Mouse (Mus musculus): ENCODE results near the gene Als2. TPM values are rescaled to one million over a fixed set of nuclear protein-coding genes. Genes with fewer than 3 reads are reported as not detected.

Gene Als2
- polyA plus RNA-seq, 1 experiment, result 9.4 TPM

- H3K79me3 ChIP-seq (ENCODE audit: low read depth), result no peaks in the 10 kb centered on the region
- H3ac ChIP-seq (ENCODE audit: control insufficient read depth, insufficient read length, low read depth), result no peak overlapping the region
- TF ChIP-seq MYOD1 (IDR thresholded peaks at IDR 0.05; ENCODE audit: control insufficient read depth, insufficient read length, low read depth) (no peak), USF1 (IDR thresholded peaks at IDR 0.05; ENCODE audit: low read depth) (no peak), CTCF (IDR thresholded peaks at IDR 0.05; ENCODE audit: control insufficient read depth, insufficient read depth, insufficient read length) (no peak), MAX (IDR thresholded peaks at IDR 0.05) (no peak), CEBPB (IDR thresholded peaks at IDR 0.05; ENCODE audit: low read depth) (no peak), MYOG (IDR thresholded peaks at IDR 0.05; ENCODE audit: control insufficient read depth, extremely low read depth, insufficient read length) (no peak), FOSL1 (IDR thresholded peaks at IDR 0.05; ENCODE audit: insufficient read depth, low read length, poor library complexity, severe bottlenecking) (no peak)
- H3K4me3 ChIP-seq (ENCODE audit: insufficient read depth, poor library complexity, severe bottlenecking), result no peak overlapping the region
- no peaks in the 10 kb centered on the region for H3K27me3 ChIP-seq (ENCODE audit: control insufficient read depth, insufficient read depth, insufficient read length)
- H3K36me3 ChIP-seq (ENCODE audit: control insufficient read depth, insufficient read depth), result peaks cover 15% of the 10 kb centered on the region
- H3K79me2 ChIP-seq (ENCODE audit: control insufficient read depth, insufficient read depth), result no peaks in the 10 kb centered on the region
These were observed 58.6 kb downstream of the Als2 start for GRCm38 (mm10) chr1:59178401-59178800.

GRCm38 (mm10) chr1:59174514-59175373, 62.3 kb downstream of the Als2 start:
- peaks cover 17% of the 10 kb centered on the region for H3K36me3 ChIP-seq (ENCODE audit: control insufficient read depth, insufficient read depth)
- TF ChIP-seq MAX (IDR thresholded peaks at IDR 0.05) (no peak), MYOD1 (IDR thresholded peaks at IDR 0.05; ENCODE audit: control insufficient read depth, insufficient read length, low read depth) (no peak), MYOG (IDR thresholded peaks at IDR 0.05; ENCODE audit: control insufficient read depth, extremely low read depth, insufficient read length) (no peak), CEBPB (IDR thresholded peaks at IDR 0.05; ENCODE audit: low read depth) (no peak), FOSL1 (IDR thresholded peaks at IDR 0.05; ENCODE audit: insufficient read depth, low read length, poor library complexity, severe bottlenecking) (no peak), CTCF (IDR thresholded peaks at IDR 0.05; ENCODE audit: control insufficient read depth, insufficient read depth, insufficient read length) (no peak), USF1 (IDR thresholded peaks at IDR 0.05; ENCODE audit: low read depth) (no peak)

DNA sequence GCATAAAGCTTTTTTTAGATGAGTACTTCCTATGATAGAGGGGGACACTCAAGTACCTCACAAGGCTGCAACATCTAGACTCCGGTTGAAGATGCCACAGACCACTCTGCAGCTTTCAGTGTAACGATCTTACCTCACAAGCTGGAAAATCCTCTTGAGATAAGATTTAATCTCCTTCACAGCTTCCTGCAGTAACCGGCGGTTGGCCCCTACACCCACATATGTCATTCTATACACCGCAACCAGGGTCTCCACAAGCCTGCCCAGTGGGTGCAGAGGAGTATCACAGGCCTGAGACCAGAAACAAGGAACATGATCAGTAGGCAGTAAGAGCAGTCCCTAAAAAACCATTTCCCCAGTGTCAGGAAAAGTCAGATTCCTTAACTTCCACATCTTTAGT, 64.0 kb downstream of the Als2 start:
- H3ac ChIP-seq (ENCODE audit: control insufficient read depth, insufficient read length, low read depth), result no peak overlapping the region
- peaks cover 18% of the 10 kb centered on the region for H3K36me3 ChIP-seq (ENCODE audit: control insufficient read depth, insufficient read depth)
- TF ChIP-seq MYOG (IDR thresholded peaks at IDR 0.05; ENCODE audit: control insufficient read depth, extremely low read depth, insufficient read length) (no peak), MYOD1 (IDR thresholded peaks at IDR 0.05; ENCODE audit: control insufficient read depth, insufficient read length, low read depth) (no peak), CTCF (IDR thresholded peaks at IDR 0.05; ENCODE audit: control insufficient read depth, insufficient read depth, insufficient read length) (no peak), USF1 (IDR thresholded peaks at IDR 0.05; ENCODE audit: low read depth) (no peak), MAX (IDR thresholded peaks at IDR 0.05) (no peak), CEBPB (IDR thresholded peaks at IDR 0.05; ENCODE audit: low read depth) (no peak), FOSL1 (IDR thresholded peaks at IDR 0.05; ENCODE audit: insufficient read depth, low read length, poor library complexity, severe bottlenecking) (no peak)
- H3K79me2 ChIP-seq (ENCODE audit: control insufficient read depth, insufficient read depth), result no peaks in the 10 kb centered on the region
- no peaks in the 10 kb centered on the region for H3K79me3 ChIP-seq (ENCODE audit: low read depth)
- no peak overlapping the region for H3K4me3 ChIP-seq (ENCODE audit: insufficient read depth, poor library complexity, severe bottlenecking)
- no peaks in the 10 kb centered on the region for H3K27me3 ChIP-seq (ENCODE audit: control insufficient read depth, insufficient read depth, insufficient read length)

More at GRCm38 (mm10) chr1:59174514-59175373, 62.3 kb downstream of the Als2 start:
- Histone ChIP-seq H3K79me2 (ENCODE audit: control insufficient read depth, insufficient read depth) (no peaks in the 10 kb centered on the region), H3K79me3 (ENCODE audit: low read depth) (no peaks in the 10 kb centered on the region), H3K4me3 (ENCODE audit: insufficient read depth, poor library complexity, severe bottlenecking) (no peak overlapping the region), H3ac (ENCODE audit: control insufficient read depth, insufficient read length, low read depth) (no peak overlapping the region), H3K27me3 (ENCODE audit: control insufficient read depth, insufficient read depth, insufficient read length) (no peaks in the 10 kb centered on the region)

DNA sequence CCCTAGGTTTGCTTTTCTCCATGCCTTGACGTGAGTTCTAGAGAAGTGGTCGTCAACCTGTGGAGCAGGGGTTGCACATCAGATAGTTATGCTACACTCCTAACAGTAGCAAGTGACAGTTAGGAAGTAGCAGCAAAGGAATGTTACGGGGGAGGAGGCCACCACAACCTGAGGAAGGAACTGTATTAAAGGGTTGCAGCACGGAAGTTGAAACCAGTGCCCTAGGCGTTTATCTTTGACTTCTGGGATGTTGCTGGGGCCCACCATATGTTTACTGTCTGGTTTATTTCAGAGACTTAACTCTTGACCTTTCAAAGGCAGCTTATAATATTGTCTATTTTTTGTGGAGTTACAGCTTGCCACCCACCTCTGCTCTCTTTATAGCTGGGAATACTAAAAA, 65.2 kb downstream of the Als2 start:
- Histone ChIP-seq H3ac (ENCODE audit: control insufficient read depth, insufficient read length, low read depth) (no peak overlapping the region), H3K27me3 (ENCODE audit: control insufficient read depth, insufficient read depth, insufficient read length) (no peaks in the 10 kb centered on the region), H3K4me3 (ENCODE audit: insufficient read depth, poor library complexity, severe bottlenecking) (no peak overlapping the region), H3K79me2 (ENCODE audit: control insufficient read depth, insufficient read depth) (no peaks in the 10 kb centered on the region), H3K36me3 (ENCODE audit: control insufficient read depth, insufficient read depth) (peaks cover 24% of the 10 kb centered on the region), H3K79me3 (ENCODE audit: low read depth) (no peaks in the 10 kb centered on the region)
- TF ChIP-seq CTCF (IDR thresholded peaks at IDR 0.05; ENCODE audit: control insufficient read depth, insufficient read depth, insufficient read length) (no peak), USF1 (IDR thresholded peaks at IDR 0.05; ENCODE audit: low read depth) (no peak), MYOG (IDR thresholded peaks at IDR 0.05; ENCODE audit: control insufficient read depth, extremely low read depth, insufficient read length) (no peak), MYOD1 (IDR thresholded peaks at IDR 0.05; ENCODE audit: control insufficient read depth, insufficient read length, low read depth) (no peak), CEBPB (IDR thresholded peaks at IDR 0.05; ENCODE audit: low read depth) (no peak), MAX (IDR thresholded peaks at IDR 0.05) (no peak)

DNA sequence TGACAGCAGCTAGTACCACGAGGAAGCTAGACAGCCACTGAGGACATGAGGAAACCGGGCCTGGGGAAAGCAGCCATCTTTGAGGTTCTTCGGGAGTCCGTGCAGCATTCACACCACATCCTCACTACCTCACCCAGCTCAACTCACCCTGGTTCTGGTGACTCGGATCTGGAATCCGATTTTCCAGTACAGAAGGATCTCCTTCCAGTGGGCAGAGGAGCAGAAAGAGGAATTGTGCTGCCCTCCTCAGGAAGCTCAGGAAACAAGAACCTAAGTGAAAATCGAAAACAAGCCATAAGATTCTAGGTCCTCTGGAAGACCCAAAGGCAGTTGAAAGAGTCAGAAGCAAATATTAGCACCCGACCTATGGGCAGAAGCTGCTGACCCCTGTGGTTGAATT, 66.7 kb downstream of the Als2 start:
- no peak for TF ChIP-seq FOSL1 (IDR thresholded peaks at IDR 0.05; ENCODE audit: insufficient read depth, low read length, poor library complexity, severe bottlenecking)
- no peak for TF ChIP-seq USF1 (IDR thresholded peaks at IDR 0.05; ENCODE audit: low read depth)
- no peak for TF ChIP-seq MAX (IDR thresholded peaks at IDR 0.05)
- TF ChIP-seq MYOD1 (IDR thresholded peaks at IDR 0.05; ENCODE audit: control insufficient read depth, insufficient read length, low read depth), result no peak
- no peak for TF ChIP-seq MYOG (IDR thresholded peaks at IDR 0.05; ENCODE audit: control insufficient read depth, extremely low read depth, insufficient read length)
- no peak for TF ChIP-seq CEBPB (IDR thresholded peaks at IDR 0.05; ENCODE audit: low read depth)
- no peak for TF ChIP-seq CTCF (IDR thresholded peaks at IDR 0.05; ENCODE audit: control insufficient read depth, insufficient read depth, insufficient read length)
- Histone ChIP-seq H3K79me2 (ENCODE audit: control insufficient read depth, insufficient read depth) (no peaks in the 10 kb centered on the region), H3K79me3 (ENCODE audit: low read depth) (no peaks in the 10 kb centered on the region), H3K36me3 (ENCODE audit: control insufficient read depth, insufficient read depth) (peaks cover 33% of the 10 kb centered on the region), H3K27me3 (ENCODE audit: control insufficient read depth, insufficient read depth, insufficient read length) (no peaks in the 10 kb centered on the region), H3ac (ENCODE audit: control insufficient read depth, insufficient read length, low read depth) (no peak overlapping the region), H3K4me3 (ENCODE audit: insufficient read depth, poor library complexity, severe bottlenecking) (no peak overlapping the region)
